Mouse (Mus musculus) naive thymus-derived CD4-positive, alpha-beta T cell, adult 5 months (primary cell): Measurements from ENCODE around the gene Tex16. TPM values are rescaled to one million over a fixed set of nuclear protein-coding genes. Genes with fewer than 3 reads are reported as not detected.

Experiments
- polyA plus RNA-seq: library from polyadenylated mRNA; unstranded; fragments of 100-300 nt; shearing (Covaris generic); gene quantifications from one replicate; pipeline ENCODE4 v1.2.1, GENCODE M21; 2017

The Tex16 gene
- not detected for polyA plus RNA-seq

DNA sequence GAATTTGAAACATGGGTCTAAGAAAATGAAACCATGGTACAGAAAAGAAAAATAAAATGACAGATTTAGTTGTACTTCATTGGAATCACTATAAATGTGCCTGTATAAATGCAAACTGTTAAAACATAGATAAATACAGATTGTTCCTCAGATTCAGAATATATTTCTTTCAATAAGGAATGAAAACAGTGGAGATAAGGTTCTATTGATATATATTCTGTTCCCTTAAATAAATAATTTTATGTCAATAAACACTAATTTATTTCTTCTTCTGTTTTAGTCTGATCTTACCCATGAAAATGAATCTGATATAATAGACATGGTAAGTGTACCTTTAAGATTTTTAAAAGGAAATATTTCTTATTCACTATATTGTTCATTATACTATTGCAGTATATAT is at the start of gene Tex16:
TSS of gene Tex16 (plus strand) at position 301 of the 400 bp plus-strand sequence.

Other genes with a start within 250 kb of the Tex16 start
- not detected for gene Gm45194, start 119.6 kb upstream of the Tex16 start, polyA plus RNA-seq
- gene 4933403O08Rik, start 228.0 kb downstream of the Tex16 start, polyA plus RNA-seq, result not detected